Mouse (Mus musculus) limb, embryonic 11.5 days (tissue): Measurements from ENCODE around the gene Pds5b. TPM values are rescaled to one million over a fixed set of nuclear protein-coding genes. Genes with fewer than 3 reads are reported as not detected.
A peak's percentile ranks its signal among the peaks of the same experiment; 100 is the strongest.
"Not testable (repeated sequence)": the region's sequence is repeated elsewhere in the genome, so short reads cannot be mapped to it uniquely, and the experiment has no call there.

Experiments used
- ATAC-seq: fragments of 200-750 bp; cut with Nextera tagmentation; 2 replicates; pipeline ENCODE4 v1.8.0; 2017; ENCODE audit warnings: low read depth; ENCODE audit not compliant: insufficient number of reproducible peaks, low FRiP score, low TSS enrichment
- DNase-seq: peaks from one replicate; pipeline ENCODE4 v3.0.0-alpha.2; 2015; ENCODE audit warnings: low spot score
- H3K27ac ChIP-seq: fragments of 300-500 bp; sonication (generic); replicated peaks from 2 replicates; pipeline ENCODE4 v1.5.1; 2014; ENCODE audit warnings: low read depth, mild to moderate bottlenecking, low read length
- H3K27me3 ChIP-seq: fragments of 300-500 bp; sonication (generic); 2 replicates; pipeline ENCODE4 v1.6.1; 2014; ENCODE audit warnings: mild to moderate bottlenecking, low read length, mixed read lengths; ENCODE audit not compliant: control insufficient read depth, insufficient read depth
- H3K36me3 ChIP-seq: fragments of 300-500 bp; sonication (generic); 2 replicates; pipeline ENCODE4 v1.6.1; 2014; ENCODE audit warnings: mild to moderate bottlenecking, low read length, moderate library complexity, mixed read lengths; ENCODE audit not compliant: control insufficient read depth, insufficient read depth
- H3K4me1 ChIP-seq: fragments of 300-500 bp; sonication (generic); 2 replicates; pipeline ENCODE4 v1.6.1; 2014; ENCODE audit warnings: low read length, mixed read lengths; ENCODE audit not compliant: control insufficient read depth, insufficient read depth
- H3K4me2 ChIP-seq: fragments of 300-500 bp; sonication (generic); 2 replicates; pipeline ENCODE4 v1.6.1; 2014; ENCODE audit warnings: low read depth, mild to moderate bottlenecking, moderate library complexity; ENCODE audit not compliant: severe bottlenecking
- H3K4me3 ChIP-seq: fragments of 300-500 bp; sonication (generic); 2 replicates; pipeline ENCODE4 v1.5.1; 2014; ENCODE audit warnings: low read depth, low read length
- H3K9ac ChIP-seq: fragments of 300-500 bp; sonication (generic); 2 replicates; pipeline ENCODE4 v1.6.1; 2014; ENCODE audit warnings: mild to moderate bottlenecking, low read length
- H3K9me3 ChIP-seq: fragments of 300-500 bp; sonication (generic); 2 replicates; pipeline ENCODE4 v1.6.1; 2016; ENCODE audit warnings: low read length; ENCODE audit not compliant: control insufficient read depth
- WGBS: fragments of 180-500 bp; shearing (Covaris S2); extraction: QIAGEN DNeasy Blood & Tissue Kit; methylation state at CpG from one replicate; pipeline ENCODE4 v1.1.7; 2014; 5-methylcytosine and 5-hydroxymethylcytosine counted together
- polyA plus RNA-seq: library from polyadenylated mRNA; unstranded; fragments of >200 nt; fragmentation: Nextera tagmentation; extraction: Ambion mirVana; gene quantifications from 2 replicates; pipeline ENCODE4 v1.2.1, GENCODE M21; 2014

The Pds5b gene
- polyA plus RNA-seq, 1 experiment from 2014 or later, result 52.7 TPM

- Histone ChIP-seq H3K4me1 (no peaks in the 10 kb centered on the region), H3K4me3 (no peak overlapping the region), H3K4me2 (no peak overlapping the region), H3K36me3 (no peaks in the 10 kb centered on the region), H3K27me3 (no peaks in the 10 kb centered on the region), H3K27ac (no peak overlapping the region), H3K9ac (no peak overlapping the region), H3K9me3 (no peaks in the 10 kb centered on the region)
- DNase-seq (no peak), ATAC-seq (no peak)
- 95% methylated on average over 4 of the region's 4 CpGs for WGBS
Measured at GRCm38 (mm10) chr5:150711503-150711902, 38.0 kb downstream of the Pds5b start.

GRCm38 (mm10) chr5:150713431-150713830, 39.9 kb downstream of the Pds5b start:
- Histone ChIP-seq H3K27ac (no peak overlapping the region), H3K4me3 (no peak overlapping the region), H3K9ac (no peak overlapping the region), H3K9me3 (no peaks in the 10 kb centered on the region), H3K27me3 (no peaks in the 10 kb centered on the region), H3K4me1 (no peaks in the 10 kb centered on the region), H3K36me3 (no peaks in the 10 kb centered on the region), H3K4me2 (no peak overlapping the region)
- ATAC-seq, result no peak
- no peak for DNase-seq

- Histone ChIP-seq H3K4me2 (no peak overlapping the region), H3K27ac (no peak overlapping the region), H3K36me3 (peaks cover 3% of the 10 kb centered on the region; the same call in 1 of the 2 replicates), H3K9ac (no peak overlapping the region), H3K4me1 (no peaks in the 10 kb centered on the region), H3K9me3 (no peaks in the 10 kb centered on the region), H3K27me3 (no peaks in the 10 kb centered on the region), H3K4me3 (no peak overlapping the region)
- ATAC-seq, result no peak
- 32% methylated on average over 4 of the region's 4 CpGs for WGBS
- peak; percentile 39 for DNase-seq
Measured at GRCm38 (mm10) chr5:150717775-150718174, 44.2 kb downstream of the Pds5b start.

GRCm38 (mm10) chr5:150724641-150725040, 51.1 kb downstream of the Pds5b start:
- H3K36me3 ChIP-seq, result peaks cover 3% of the 10 kb centered on the region; the same call in 1 of the 2 replicates

GRCm38 (mm10) chr5:150737028-150737427, 63.5 kb downstream of the Pds5b start:
- DNase-seq, H3K36me3 ChIP-seq: not testable (repeated sequence)
- WGBS, result 98% methylated on average over 3 of the region's 3 CpGs

More at GRCm38 (mm10) chr5:150724641-150725040, 51.1 kb downstream of the Pds5b start:
- Histone ChIP-seq H3K4me3 (no peak overlapping the region), H3K27me3 (no peaks in the 10 kb centered on the region), H3K4me1 (no peaks in the 10 kb centered on the region), H3K9ac (no peak overlapping the region), H3K9me3 (no peaks in the 10 kb centered on the region), H3K27ac (no peak overlapping the region), H3K4me2 (no peak overlapping the region)
- WGBS, result 83% methylated on average over 1 of the region's 1 CpGs
- DNase-seq (no peak), ATAC-seq (no peak)

GRCm38 (mm10) chr5:150739311-150739710, 65.8 kb downstream of the Pds5b start:
- H3K9me3 ChIP-seq, result no peaks in the 10 kb centered on the region
- peaks cover 4% of the 10 kb centered on the region; the same call in 1 of the 2 replicates for H3K36me3 ChIP-seq
- no peaks in the 10 kb centered on the region for H3K4me1 ChIP-seq
- no peak overlapping the region for H3K4me2 ChIP-seq
- no peak overlapping the region for H3K9ac ChIP-seq
- ATAC-seq (no peak), DNase-seq (no peak)
- H3K27me3 ChIP-seq, result no peaks in the 10 kb centered on the region
- WGBS, result 90% methylated on average over 7 of the region's 7 CpGs
- no peak overlapping the region for H3K27ac ChIP-seq
- no peak overlapping the region for H3K4me3 ChIP-seq

More at GRCm38 (mm10) chr5:150737028-150737427, 63.5 kb downstream of the Pds5b start:
- not testable (repeated sequence) for H3K27me3 ChIP-seq, ATAC-seq, H3K4me2 ChIP-seq, H3K9ac ChIP-seq, H3K27ac ChIP-seq, H3K9me3 ChIP-seq, H3K4me1 ChIP-seq, H3K4me3 ChIP-seq

GRCm38 (mm10) chr5:150740597-150740996, 67.1 kb downstream of the Pds5b start:
- peaks cover 4% of the 10 kb centered on the region; the same call in 1 of the 2 replicates for H3K36me3 ChIP-seq
- no peak for ATAC-seq

GRCm38 (mm10) chr5:150756623-150757022, 83.1 kb downstream of the Pds5b start:
- ATAC-seq, result no peak
- Histone ChIP-seq H3K4me1 (no peaks in the 10 kb centered on the region), H3K36me3 (peaks cover 15% of the 10 kb centered on the region; the same call in 1 of the 2 replicates), H3K4me3 (no peak overlapping the region), H3K9me3 (no peaks in the 10 kb centered on the region), H3K9ac (no peak overlapping the region), H3K4me2 (no peak overlapping the region), H3K27me3 (no peaks in the 10 kb centered on the region), H3K27ac (no peak overlapping the region)
- DNase-seq, result no peak
- 94% methylated on average over 5 of the region's 5 CpGs for WGBS

More at GRCm38 (mm10) chr5:150740597-150740996, 67.1 kb downstream of the Pds5b start:
- no peak overlapping the region for H3K9ac ChIP-seq
- no peak for DNase-seq
- H3K27ac ChIP-seq, result no peak overlapping the region
- no peaks in the 10 kb centered on the region for H3K27me3 ChIP-seq
- H3K4me3 ChIP-seq, result no peak overlapping the region
- no peak overlapping the region for H3K4me2 ChIP-seq
- H3K9me3 ChIP-seq, result no peaks in the 10 kb centered on the region
- no peaks in the 10 kb centered on the region for H3K4me1 ChIP-seq
- 94% methylated on average over 1 of the region's 2 CpGs for WGBS

- ATAC-seq (no peak), DNase-seq (peak; percentile 34)
- Histone ChIP-seq H3K9me3 (no peaks in the 10 kb centered on the region), H3K27me3 (no peaks in the 10 kb centered on the region), H3K9ac (no peak overlapping the region; the same call in 1 of the 2 replicates), H3K27ac (no peak overlapping the region; the same call in 1 of the 2 replicates), H3K4me2 (no peak overlapping the region), H3K4me3 (no peak overlapping the region), H3K36me3 (no peaks in the 10 kb centered on the region), H3K4me1 (peaks cover 7% of the 10 kb centered on the region)
- WGBS, result 9% methylated on average over 5 of the region's 5 CpGs
Measured at GRCm38 (mm10) chr5:150772403-150772802, 98.9 kb downstream of the Pds5b start.
